Mouse (Mus musculus) liver, embryonic 15.5 days (tissue): ENCODE measurements around the gene Trim14. TPM values are rescaled to one million over a fixed set of nuclear protein-coding genes. Genes with fewer than 3 reads are reported as not detected.

Experiments used
- ATAC-seq: fragments of 200-750 bp; cut with Nextera tagmentation; 2 replicates; pipeline ENCODE4 v1.8.0; 2017; ENCODE audit warnings: moderate number of reproducible peaks, mild to moderate bottlenecking, moderate library complexity; ENCODE audit not compliant: insufficient read depth
- H3K27ac ChIP-seq: fragments of 300-500 bp; sonication (generic); replicated peaks from 2 replicates; pipeline ENCODE4 v1.5.1; 2015; ENCODE audit warnings: mild to moderate bottlenecking, inconsistent platforms
- H3K27me3 ChIP-seq: fragments of 300-500 bp; sonication (generic); 2 replicates; pipeline ENCODE4 v1.6.1; 2015; ENCODE audit warnings: mild to moderate bottlenecking, inconsistent platforms
- H3K36me3 ChIP-seq: fragments of 300-500 bp; sonication (generic); replicated peaks from 2 replicates; pipeline ENCODE4 v1.6.1; 2015; ENCODE audit warnings: moderate library complexity, mild to moderate bottlenecking, inconsistent platforms
- H3K4me1 ChIP-seq: fragments of 300-500 bp; sonication (generic); replicated peaks from 2 replicates; pipeline ENCODE4 v1.6.1; 2015; ENCODE audit warnings: inconsistent platforms
- H3K4me2 ChIP-seq: fragments of 300-500 bp; sonication (generic); 2 replicates; pipeline ENCODE4 v1.6.1; 2015; ENCODE audit warnings: moderate library complexity, mild to moderate bottlenecking, inconsistent platforms
- H3K4me3 ChIP-seq: fragments of 300-500 bp; sonication (generic); replicated peaks from 2 replicates; pipeline ENCODE4 v1.5.1; 2015; ENCODE audit warnings: mild to moderate bottlenecking, inconsistent platforms
- H3K9ac ChIP-seq: fragments of 300-500 bp; sonication (generic); 2 replicates; pipeline ENCODE4 v1.6.1; 2015; ENCODE audit warnings: moderate library complexity, mild to moderate bottlenecking, inconsistent platforms
- H3K9me3 ChIP-seq: fragments of 300-500 bp; sonication (generic); replicated peaks from 2 replicates; pipeline ENCODE4 v1.6.1; 2016; ENCODE audit warnings: inconsistent platforms
- WGBS: fragments of 180-500 bp; shearing (Covaris S2); methylation state at CpG from one replicate; pipeline ENCODE4 v1.1.7; 2015; ENCODE audit warnings: mixed read lengths; ENCODE audit not compliant: insufficient replicate concordance; 5-methylcytosine and 5-hydroxymethylcytosine counted together
- polyA plus RNA-seq: library from polyadenylated mRNA; unstranded; fragments of >200 nt; fragmentation: Nextera tagmentation; extraction: Ambion mirVana; gene quantifications from 2 replicates; pipeline ENCODE4 v1.2.1, GENCODE M21; 2015

Trim14 gene
- polyA plus RNA-seq, 1 experiment from 2014 or later = 7.4 TPM

- peak overlapping the region; percentile 56 for H3K4me3 ChIP-seq
- peaks cover 43% of the 10 kb centered on the region for H3K4me1 ChIP-seq
- peak; percentile 89 for ATAC-seq
- H3K27ac ChIP-seq = peak overlapping the region; percentile 87
- peak overlapping the region; percentile 52 for H3K9ac ChIP-seq
- H3K9me3 ChIP-seq = no peaks in the 10 kb centered on the region
- H3K27me3 ChIP-seq = no peaks in the 10 kb centered on the region
- 18% methylated on average over 17 of the region's 17 CpGs for WGBS
- peaks cover 21% of the 10 kb centered on the region for H3K36me3 ChIP-seq
- H3K4me2 ChIP-seq = peak overlapping the region; percentile 88
Measured at GRCm38 (mm10) chr4:46526798-46527557, 9.0 kb downstream of the Trim14 start.

DNA sequence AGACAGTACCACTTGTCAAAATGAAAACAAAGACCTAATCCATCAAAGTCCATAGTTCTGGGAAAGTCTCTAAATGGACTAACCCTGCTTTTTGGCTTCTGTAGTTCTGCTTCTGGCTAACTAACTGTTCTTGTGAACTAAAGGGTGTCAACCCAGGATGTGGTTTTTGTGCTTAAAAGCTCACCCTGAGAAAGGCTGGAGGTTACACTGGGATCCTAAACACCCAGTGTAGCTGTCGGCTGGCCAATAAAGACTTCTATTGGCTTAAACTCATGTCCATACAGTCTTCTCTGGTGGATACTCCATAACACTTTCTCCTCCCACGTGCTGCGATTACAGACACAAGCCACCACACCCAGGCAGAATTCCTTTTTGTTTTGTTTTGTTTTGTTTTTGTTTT is 9.7 kb downstream of the Trim14 start:
- H3K4me2 ChIP-seq = no peak overlapping the region
- H3K9ac ChIP-seq = no peak overlapping the region
- WGBS = 57% methylated on average over 3 of the region's 3 CpGs
- peaks cover 22% of the 10 kb centered on the region for H3K36me3 ChIP-seq
- H3K4me1 ChIP-seq = peaks cover 43% of the 10 kb centered on the region
- H3K4me3 ChIP-seq = no peak overlapping the region
- no peaks in the 10 kb centered on the region for H3K27me3 ChIP-seq
- no peak overlapping the region for H3K27ac ChIP-seq
- no peaks in the 10 kb centered on the region for H3K9me3 ChIP-seq
- no peak for ATAC-seq

GRCm38 (mm10) chr4:46523324-46523723 is 12.6 kb downstream of the Trim14 start:
- Histone ChIP-seq H3K4me2 (no peak overlapping the region), H3K27me3 (no peaks in the 10 kb centered on the region), H3K4me3 (no peak overlapping the region), H3K4me1 (peaks cover 31% of the 10 kb centered on the region), H3K36me3 (peaks cover 31% of the 10 kb centered on the region), H3K9ac (no peak overlapping the region), H3K27ac (no peak overlapping the region), H3K9me3 (no peaks in the 10 kb centered on the region)
- 85% methylated on average over 4 of the region's 4 CpGs for WGBS
- no peak for ATAC-seq

- peaks cover 13% of the 10 kb centered on the region for H3K4me1 ChIP-seq
- H3K36me3 ChIP-seq = peaks cover 37% of the 10 kb centered on the region
- no peak overlapping the region for H3K9ac ChIP-seq
- no peaks in the 10 kb centered on the region for H3K9me3 ChIP-seq
- no peak for ATAC-seq
- H3K4me3 ChIP-seq = no peak overlapping the region
- H3K27me3 ChIP-seq = no peaks in the 10 kb centered on the region
- 66% methylated on average over 10 of the region's 10 CpGs for WGBS
- no peak overlapping the region for H3K4me2 ChIP-seq
- H3K27ac ChIP-seq = no peak overlapping the region
Measured at GRCm38 (mm10) chr4:46521457-46521856, 14.5 kb downstream of the Trim14 start.

DNA sequence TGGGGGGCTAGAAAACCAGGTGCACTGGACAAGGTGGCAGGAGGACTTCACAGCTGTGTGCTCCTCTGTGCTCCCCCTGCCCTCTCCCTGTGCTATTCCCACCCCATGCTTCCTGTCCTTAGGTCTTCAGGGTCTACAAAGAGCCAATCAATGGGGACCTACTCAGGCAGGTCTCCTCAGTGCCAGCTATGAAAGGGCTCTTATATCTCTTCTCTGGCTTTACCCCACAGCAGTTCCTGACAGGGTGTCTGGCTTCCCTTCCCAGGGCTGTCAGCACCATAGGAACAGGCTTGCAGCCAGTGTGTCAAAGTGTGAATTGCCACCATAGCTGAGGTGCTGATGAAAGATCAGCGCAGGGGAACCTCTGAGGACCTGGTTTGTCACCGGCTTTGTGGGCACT is 15.4 kb downstream of the Trim14 start:
- no peak overlapping the region for H3K4me3 ChIP-seq
- 69% methylated on average over 2 of the region's 2 CpGs for WGBS

GRCm38 (mm10) chr4:46507736-46508460 is 28.0 kb downstream of the Trim14 start:
- Histone ChIP-seq H3K9me3 (no peaks in the 10 kb centered on the region), H3K4me2 (peak overlapping the region; percentile 100), H3K27me3 (peaks cover 12% of the 10 kb centered on the region; the same call in 1 of the 2 replicates), H3K36me3 (peaks cover 15% of the 10 kb centered on the region), H3K9ac (no peak overlapping the region), H3K4me3 (peak overlapping the region; percentile 69), H3K4me1 (peaks cover 34% of the 10 kb centered on the region), H3K27ac (peak overlapping the region; percentile 67)
- WGBS = 2% methylated on average over 16 of the region's 16 CpGs
- ATAC-seq = peak; percentile 41

More for the DNA sequence above, 15.4 kb downstream of the Trim14 start:
- H3K27me3 ChIP-seq = no peaks in the 10 kb centered on the region
- no peak overlapping the region for H3K27ac ChIP-seq
- peaks cover 6% of the 10 kb centered on the region for H3K4me1 ChIP-seq
- H3K36me3 ChIP-seq = peaks cover 37% of the 10 kb centered on the region
- no peaks in the 10 kb centered on the region for H3K9me3 ChIP-seq
- no peak overlapping the region for H3K9ac ChIP-seq
- no peak overlapping the region for H3K4me2 ChIP-seq
- no peak for ATAC-seq

- Histone ChIP-seq H3K9me3 (no peaks in the 10 kb centered on the region), H3K27ac (peak overlapping the region; percentile 67), H3K27me3 (peaks cover 12% of the 10 kb centered on the region; the same call in 1 of the 2 replicates), H3K4me1 (peaks cover 34% of the 10 kb centered on the region), H3K36me3 (peaks cover 24% of the 10 kb centered on the region), H3K4me3 (peak overlapping the region; percentile 69), H3K4me2 (peak overlapping the region; percentile 100), H3K9ac (peak overlapping the region; percentile 66)
- ATAC-seq = peak; percentile 91
- under 1% methylated on average over 94 of the region's 94 CpGs for WGBS
Measured at GRCm38 (mm10) chr4:46506801-46507610, 28.9 kb downstream of the Trim14 start.

DNA sequence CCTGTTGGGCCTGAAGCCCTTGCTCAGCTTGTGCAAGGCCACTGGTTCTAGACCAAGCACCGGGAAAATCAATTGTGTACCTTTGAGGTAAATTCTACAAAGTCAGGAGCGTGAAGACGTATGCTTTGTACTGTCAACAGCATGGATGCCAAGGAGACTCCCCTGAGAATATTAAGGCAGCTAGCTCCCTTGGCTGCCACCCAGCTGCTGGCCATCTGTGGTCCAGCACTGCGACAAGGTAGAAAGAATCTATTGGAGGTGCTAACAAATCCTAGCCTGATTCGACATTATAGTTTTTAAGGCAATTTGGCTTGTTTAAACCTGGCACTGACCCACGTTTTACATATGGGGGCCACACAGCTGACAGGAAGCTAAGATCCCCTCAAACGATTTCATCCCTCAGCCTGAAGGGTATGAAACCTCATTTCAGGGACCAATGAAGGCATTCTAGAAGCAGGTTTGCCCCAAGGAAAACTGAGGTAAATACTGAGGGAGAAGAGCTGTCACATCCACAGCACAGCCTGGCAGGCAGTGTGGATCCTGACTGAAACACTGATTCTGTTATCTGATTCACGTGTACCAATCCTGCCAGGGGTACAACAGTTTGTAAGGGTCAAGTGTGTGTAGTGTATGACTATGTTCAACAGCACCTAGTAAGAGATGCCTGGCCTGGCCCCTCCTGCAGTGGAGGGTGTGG is 30.4 kb downstream of the Trim14 start:
- H3K27me3 ChIP-seq = peaks cover 12% of the 10 kb centered on the region; the same call in 1 of the 2 replicates
- H3K27ac ChIP-seq = no peak overlapping the region
- 68% methylated on average over 8 of the region's 8 CpGs for WGBS
- H3K9me3 ChIP-seq = no peaks in the 10 kb centered on the region
- no peak overlapping the region for H3K4me2 ChIP-seq
- peaks cover 43% of the 10 kb centered on the region for H3K4me1 ChIP-seq
- no peak overlapping the region for H3K4me3 ChIP-seq
- no peak for ATAC-seq
- peaks cover 39% of the 10 kb centered on the region for H3K36me3 ChIP-seq
- no peak overlapping the region for H3K9ac ChIP-seq

- Histone ChIP-seq H3K27me3 (peaks cover 12% of the 10 kb centered on the region; the same call in 1 of the 2 replicates), H3K27ac (no peak overlapping the region), H3K9me3 (no peaks in the 10 kb centered on the region), H3K4me2 (no peak overlapping the region), H3K9ac (no peak overlapping the region), H3K4me1 (peaks cover 46% of the 10 kb centered on the region), H3K4me3 (no peak overlapping the region), H3K36me3 (peaks cover 54% of the 10 kb centered on the region)
- WGBS = 16% methylated on average over 3 of the region's 3 CpGs
- no peak for ATAC-seq
Measured at GRCm38 (mm10) chr4:46503881-46504280, 32.1 kb downstream of the Trim14 start.

GRCm38 (mm10) chr4:46502606-46503502 is 33.1 kb downstream of the Trim14 start:
- Histone ChIP-seq H3K27ac (no peak overlapping the region), H3K4me1 (peaks cover 51% of the 10 kb centered on the region), H3K4me2 (no peak overlapping the region), H3K36me3 (peaks cover 54% of the 10 kb centered on the region), H3K9ac (no peak overlapping the region), H3K4me3 (no peak overlapping the region), H3K27me3 (peaks cover 12% of the 10 kb centered on the region; the same call in 1 of the 2 replicates), H3K9me3 (no peaks in the 10 kb centered on the region)
- 80% methylated on average over 16 of the region's 16 CpGs for WGBS
- ATAC-seq = no peak
